Mouse (Mus musculus): ENCODE data around the gene Gal3st3. TPM values are rescaled to one million over a fixed set of nuclear protein-coding genes. Genes with fewer than 3 reads are reported as not detected.

Gene Gal3st3
- polyA plus RNA-seq (2015; fragmentation: Nextera tagmentation; extraction: Ambion mirVana): 7.3 and 7.7 TPM in 2 replicates

- peaks cover 43% of the 10 kb centered on the region for H3K4me1 ChIP-seq (replicated peaks)
- H3K36me3 ChIP-seq: peaks cover 7% of the 10 kb centered on the region
- H3K4me3 ChIP-seq: peak within 1 kb of the TSS; percentile 55
- 8% methylated on average over 32 of the region's 32 CpGs for WGBS
- no peaks in the 10 kb centered on the region for H3K9me3 ChIP-seq (replicated peaks)
- no peaks in the 10 kb centered on the region for H3K27me3 ChIP-seq
- peak within 1 kb of the TSS; percentile 66 for H3K9ac ChIP-seq
- peak within 1 kb of the TSS; percentile 61 for H3K27ac ChIP-seq
- peak within 1 kb of the TSS; percentile 86 for H3K4me2 ChIP-seq
- ATAC-seq (replicated peaks; ENCODE audit: insufficient number of reproducible peaks, insufficient read depth, low FRiP score, low read depth): no peak
Measured at GRCm38 (mm10) chr19:5297903-5298800, at the start of gene Gal3st3. TSS of gene Gal3st3 (plus strand) at chr19:5298331.

GRCm38 (mm10) chr19:5257140-5257539, 41.0 kb upstream of the Gal3st3 start:
- H3K27ac ChIP-seq: no peak overlapping the region
- no peaks in the 10 kb centered on the region for H3K36me3 ChIP-seq
- H3K9ac ChIP-seq: no peak overlapping the region
- H3K4me3 ChIP-seq: no peak overlapping the region
- peaks cover 12% of the 10 kb centered on the region for H3K4me1 ChIP-seq (replicated peaks)
- no peaks in the 10 kb centered on the region for H3K27me3 ChIP-seq
- ATAC-seq (replicated peaks; ENCODE audit: insufficient number of reproducible peaks, insufficient read depth, low FRiP score, low read depth): no peak
- WGBS: 52% methylated on average over 3 of the region's 3 CpGs
- H3K4me2 ChIP-seq: no peak overlapping the region
- no peaks in the 10 kb centered on the region for H3K9me3 ChIP-seq (replicated peaks)

- H3K27me3 ChIP-seq: no peaks in the 10 kb centered on the region
- H3K9me3 ChIP-seq (replicated peaks): no peaks in the 10 kb centered on the region
- H3K36me3 ChIP-seq: no peaks in the 10 kb centered on the region
- no peak for ATAC-seq (replicated peaks; ENCODE audit: insufficient number of reproducible peaks, insufficient read depth, low FRiP score, low read depth)
- WGBS: 83% methylated on average over 5 of the region's 5 CpGs
- no peak overlapping the region for H3K9ac ChIP-seq
- H3K27ac ChIP-seq: no peak overlapping the region
- peaks cover 31% of the 10 kb centered on the region for H3K4me1 ChIP-seq (replicated peaks)
- H3K4me2 ChIP-seq: no peak overlapping the region
- no peak overlapping the region for H3K4me3 ChIP-seq
Measured at GRCm38 (mm10) chr19:5267015-5267414, 31.1 kb upstream of the Gal3st3 start.

- Histone ChIP-seq H3K4me2 (no peak overlapping the region), H3K27ac (no peak overlapping the region), H3K9ac (no peak overlapping the region), H3K4me3 (no peak overlapping the region), H3K36me3 (no peaks in the 10 kb centered on the region), H3K4me1 (replicated peaks) (peaks cover 34% of the 10 kb centered on the region), H3K9me3 (replicated peaks) (no peaks in the 10 kb centered on the region), H3K27me3 (no peaks in the 10 kb centered on the region)
- no peak for ATAC-seq (replicated peaks; ENCODE audit: insufficient number of reproducible peaks, insufficient read depth, low FRiP score, low read depth)
Measured at GRCm38 (mm10) chr19:5268017-5268416, 30.1 kb upstream of the Gal3st3 start.

GRCm38 (mm10) chr19:5268875-5269274, 29.3 kb upstream of the Gal3st3 start:
- Histone ChIP-seq H3K9me3 (replicated peaks) (no peaks in the 10 kb centered on the region), H3K9ac (no peak overlapping the region), H3K27me3 (no peaks in the 10 kb centered on the region), H3K4me2 (no peak overlapping the region), H3K4me3 (no peak overlapping the region), H3K4me1 (replicated peaks) (peaks cover 40% of the 10 kb centered on the region), H3K36me3 (no peaks in the 10 kb centered on the region; the same call in 1 of the 2 replicates), H3K27ac (no peak overlapping the region)
- 74% methylated on average over 3 of the region's 3 CpGs for WGBS
- ATAC-seq (replicated peaks; ENCODE audit: insufficient number of reproducible peaks, insufficient read depth, low FRiP score, low read depth): no peak

DNA sequence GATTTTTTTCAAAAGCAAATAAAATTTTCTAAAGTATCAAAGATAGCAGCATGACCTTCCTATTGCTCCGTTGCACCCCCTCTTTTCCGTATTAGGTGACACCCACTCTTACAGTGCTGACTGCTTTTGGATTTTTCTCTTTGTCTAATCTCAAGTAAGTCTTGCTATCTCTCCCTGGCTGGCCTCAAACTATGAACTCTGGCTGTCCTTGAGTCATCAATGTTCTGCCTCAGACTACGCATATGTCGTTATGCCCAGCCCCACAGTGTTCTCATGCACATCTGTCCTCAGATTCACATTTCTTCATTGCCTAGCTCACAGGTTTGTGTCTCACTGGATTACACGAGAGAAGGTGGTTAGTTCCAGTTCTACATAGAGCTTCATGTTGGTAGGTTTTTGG, 28.7 kb upstream of the Gal3st3 start:
- H3K9ac ChIP-seq: no peak overlapping the region
- peaks cover 45% of the 10 kb centered on the region for H3K4me1 ChIP-seq (replicated peaks)
- H3K27ac ChIP-seq: no peak overlapping the region
- H3K9me3 ChIP-seq (replicated peaks): no peaks in the 10 kb centered on the region
- 38% methylated on average over 5 of the region's 5 CpGs for whole genome bisulfite sequencing
- no peaks in the 10 kb centered on the region for H3K27me3 ChIP-seq
- ATAC-seq (replicated peaks; ENCODE audit: insufficient number of reproducible peaks, insufficient read depth, low FRiP score, low read depth): no peak
- H3K4me2 ChIP-seq: no peak overlapping the region
- H3K4me3 ChIP-seq: no peak overlapping the region
- peaks cover 5% of the 10 kb centered on the region; the same call in 1 of the 2 replicates for H3K36me3 ChIP-seq

DNA sequence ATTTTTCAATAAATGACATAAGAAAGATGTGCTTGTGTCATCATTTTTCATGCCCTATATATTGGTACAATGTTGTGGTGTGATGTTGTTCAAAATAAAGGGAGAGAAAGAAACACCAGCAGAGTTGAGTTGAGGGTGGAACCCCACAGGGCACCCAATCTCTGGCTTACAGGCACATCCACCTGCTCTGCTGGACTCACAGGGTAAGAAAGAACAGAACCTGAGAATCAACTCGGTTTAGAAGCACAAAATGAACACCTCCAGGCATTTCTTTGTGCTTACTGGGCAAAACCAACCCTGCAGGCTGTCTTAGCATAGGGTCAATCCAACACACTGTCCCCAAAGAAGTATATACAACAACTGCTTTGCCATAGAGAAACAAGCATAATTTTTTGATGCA, 26.7 kb upstream of the Gal3st3 start:
- peaks cover 47% of the 10 kb centered on the region for H3K4me1 ChIP-seq (replicated peaks)

DNA sequence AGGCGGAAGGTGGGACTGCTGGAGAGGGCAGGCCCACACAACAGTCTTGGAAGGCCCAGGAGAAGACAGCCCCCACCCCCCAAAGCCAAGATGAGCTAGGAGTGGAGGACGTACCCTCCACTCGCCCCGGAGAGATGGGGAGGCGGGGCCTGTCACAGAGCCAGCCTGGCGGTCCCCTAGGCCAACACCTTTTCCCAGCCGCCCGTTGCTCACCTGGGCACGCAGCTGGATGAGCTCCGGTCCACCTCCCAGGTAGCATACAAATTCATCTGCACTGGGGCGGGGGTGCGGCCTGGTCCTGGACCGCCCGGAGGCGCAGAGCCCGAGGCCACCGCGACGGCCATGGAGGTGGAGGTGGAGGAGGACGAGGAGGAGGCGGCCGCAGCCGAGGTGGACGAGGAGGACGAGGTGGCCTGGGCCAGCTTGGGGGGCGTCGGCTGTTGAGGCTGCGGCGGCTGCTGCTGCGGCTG, 25.8 kb upstream of the Gal3st3 start:
- peak overlapping the region; percentile 97 for H3K4me3 ChIP-seq
- H3K36me3 ChIP-seq: peaks cover 30% of the 10 kb centered on the region
- H3K27me3 ChIP-seq: no peaks in the 10 kb centered on the region
- WGBS: 1% methylated on average over 24 of the region's 30 CpGs
- peak; percentile 23; the same call in 1 of the 2 replicates for ATAC-seq (replicated peaks; ENCODE audit: insufficient number of reproducible peaks, insufficient read depth, low FRiP score, low read depth)
- H3K4me2 ChIP-seq: peak overlapping the region; percentile 93
- peak overlapping the region; percentile 93 for H3K27ac ChIP-seq
- H3K9me3 ChIP-seq (replicated peaks): no peaks in the 10 kb centered on the region
- H3K4me1 ChIP-seq (replicated peaks): peaks cover 47% of the 10 kb centered on the region
- peak overlapping the region; percentile 96 for H3K9ac ChIP-seq

More for the DNA sequence above, 26.7 kb upstream of the Gal3st3 start:
- Histone ChIP-seq H3K4me2 (peak overlapping the region; percentile 93), H3K36me3 (peaks cover 23% of the 10 kb centered on the region), H3K9me3 (replicated peaks) (no peaks in the 10 kb centered on the region), H3K27me3 (no peaks in the 10 kb centered on the region), H3K9ac (no peak overlapping the region), H3K4me3 (peak overlapping the region; percentile 97), H3K27ac (no peak overlapping the region)
- ATAC-seq (replicated peaks; ENCODE audit: insufficient number of reproducible peaks, insufficient read depth, low FRiP score, low read depth): no peak
- 44% methylated on average over 1 of the region's 1 CpGs for WGBS

DNA sequence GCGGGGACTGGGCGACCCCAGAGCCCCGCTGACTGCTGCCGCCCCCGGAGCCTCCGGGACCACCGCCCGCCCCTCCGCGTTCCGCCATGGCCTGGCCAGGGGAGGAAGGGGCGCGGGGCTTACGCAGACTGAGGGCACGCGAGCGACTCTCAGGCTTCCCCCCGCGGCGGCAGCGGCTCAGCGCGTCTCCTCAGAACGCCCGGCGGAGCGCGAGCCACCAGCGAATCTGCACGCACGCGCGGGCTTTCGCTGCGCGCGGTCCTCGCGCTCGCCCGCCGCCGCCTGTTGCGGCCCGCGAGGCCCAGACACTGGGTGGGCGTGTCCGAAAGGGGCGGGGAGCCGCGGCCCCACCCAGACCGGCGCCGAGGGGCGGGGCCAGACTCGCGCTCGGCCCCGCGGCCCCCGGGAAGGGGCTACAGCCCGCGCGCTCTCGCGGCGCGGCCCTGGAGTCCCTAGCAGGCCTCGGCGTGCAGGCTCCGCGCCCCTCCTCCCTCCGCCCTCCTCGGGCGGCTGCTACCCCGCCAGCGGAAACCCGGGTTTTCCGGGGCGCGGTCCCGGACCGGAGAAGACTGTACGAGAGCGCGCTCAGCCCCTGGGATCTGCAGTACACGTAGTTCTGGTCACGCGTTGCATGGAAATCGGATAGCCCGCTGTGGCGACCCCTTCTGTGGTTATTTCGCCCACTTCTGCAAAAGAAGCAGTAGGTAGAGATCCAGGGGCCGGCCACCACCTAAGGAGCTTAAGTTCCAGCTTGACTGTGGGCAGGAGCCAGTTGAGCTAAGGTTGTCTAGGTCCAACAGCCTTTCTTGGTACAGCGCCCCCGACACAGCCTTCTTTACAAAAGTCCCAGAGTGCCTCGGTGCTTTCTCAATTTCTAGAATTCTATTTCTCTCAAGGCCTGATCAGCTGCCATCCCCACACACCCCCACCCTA, 25.1 kb upstream of the Gal3st3 start, which contains the start of gene Pacs1:
Pacs1 (minus strand) TSS at position 319 of the 933 bp plus-strand sequence.
- Histone ChIP-seq H3K27me3 (no peaks in the 10 kb centered on the region), H3K4me3 (peak within 1 kb of the TSS; percentile 97), H3K9ac (peak within 1 kb of the TSS; percentile 96), H3K4me2 (peak within 1 kb of the TSS; percentile 93), H3K9me3 (replicated peaks) (no peaks in the 10 kb centered on the region), H3K36me3 (peaks cover 37% of the 10 kb centered on the region), H3K27ac (peak within 1 kb of the TSS; percentile 93), H3K4me1 (replicated peaks) (peaks cover 47% of the 10 kb centered on the region)
- peak; percentile 93 for ATAC-seq (replicated peaks; ENCODE audit: insufficient number of reproducible peaks, insufficient read depth, low FRiP score, low read depth)
- 1% methylated on average over 77 of the region's 97 CpGs for WGBS

GRCm38 (mm10) chr19:5273916-5274315, 24.2 kb upstream of the Gal3st3 start:
- H3K36me3 ChIP-seq: peaks cover 46% of the 10 kb centered on the region
- H3K4me3 ChIP-seq: no peak overlapping the region
- ATAC-seq (replicated peaks; ENCODE audit: insufficient number of reproducible peaks, insufficient read depth, low FRiP score, low read depth): no peak
- no peaks in the 10 kb centered on the region for H3K9me3 ChIP-seq (replicated peaks)
- 42% methylated on average over 4 of the region's 4 CpGs for WGBS
- 0 out of 2 replicates have a peak overlapping the region, but pooled peaks have one; percentile 96 for H3K9ac ChIP-seq
- peaks cover 42% of the 10 kb centered on the region for H3K4me1 ChIP-seq (replicated peaks)
- peak overlapping the region; percentile 93; the same call in 1 of the 2 replicates for H3K4me2 ChIP-seq
- no peaks in the 10 kb centered on the region for H3K27me3 ChIP-seq
- peak overlapping the region; percentile 93 for H3K27ac ChIP-seq

GRCm38 (mm10) chr19:5274641-5275040, 23.5 kb upstream of the Gal3st3 start:
- 84% methylated on average over 13 of the region's 13 CpGs for WGBS
- Histone ChIP-seq H3K36me3 (peaks cover 53% of the 10 kb centered on the region), H3K9ac (no peak overlapping the region), H3K9me3 (replicated peaks) (no peaks in the 10 kb centered on the region), H3K4me1 (replicated peaks) (peaks cover 37% of the 10 kb centered on the region), H3K4me3 (no peak overlapping the region), H3K4me2 (no peak overlapping the region), H3K27me3 (no peaks in the 10 kb centered on the region), H3K27ac (peak overlapping the region; percentile 93)
- no peak for ATAC-seq (replicated peaks; ENCODE audit: insufficient number of reproducible peaks, insufficient read depth, low FRiP score, low read depth)
